Mouse (Mus musculus) frontal cortex, postnatal 25 days (tissue): ENCODE results near the gene Gm10100.
"Not testable (repeated sequence)": the region's sequence is repeated elsewhere in the genome, so short reads cannot be mapped to it uniquely, and the experiment has no call there.

Experiments
- DNase-seq, 2 experiments: peaks; one replicate each; pipeline ENCODE4 v3.0.0; 2022; ENCODE audit warnings: low spot score in 2 of 2

The Gm10100 gene

GRCm38 (mm10) chr10:77752312-77752711 lies 26.0 kb downstream of the Gm10100 start:
- not testable (repeated sequence) for DNase-seq

GRCm38 (mm10) chr10:77753448-77753847 lies 27.2 kb downstream of the Gm10100 start:
- DNase-seq, result no peak

GRCm38 (mm10) chr10:77759582-77759981 lies 33.3 kb downstream of the Gm10100 start, which contains the start of gene Gm3233:
Gm3233 (minus strand) TSS chr10:77759682.
- DNase-seq, result not testable (repeated sequence)

GRCm38 (mm10) chr10:77769727-77770126 lies 43.4 kb downstream of the Gm10100 start:
- no peak for DNase-seq

- not testable (repeated sequence) for DNase-seq
These were observed 44.9 kb downstream of the Gm10100 start, which contains the start of gene Gm3238 for GRCm38 (mm10) chr10:77771225-77771624. Gm3238 (minus strand) TSS chr10:77771325.

- not testable (repeated sequence) for DNase-seq
These were observed 45.9 kb downstream of the Gm10100 start for GRCm38 (mm10) chr10:77772142-77772541.
